Mouse (Mus musculus): ENCODE results near the gene Rbm48.

GRCm38 (mm10) chr5:3597171-3597570 is 786 bp upstream of the Rbm48 start:
- TF ChIP-seq CTCF (conservative IDR thresholded peaks at IDR 0.05; ENCODE audit: low read length): no peak
- no peak for TF ChIP-seq NANOG (IDR thresholded peaks at IDR 0.05; ENCODE audit: borderline replicate concordance, low read length)
